Mouse (Mus musculus) brown adipose tissue, adult 24 weeks (tissue): ENCODE results near the gene Tmem14a. TPM values are rescaled to one million over a fixed set of nuclear protein-coding genes. Genes with fewer than 3 reads are reported as not detected.
A peak's percentile ranks its signal among the peaks of the same experiment; 100 is the strongest.
"Not testable (repeated sequence)": the region's sequence is repeated elsewhere in the genome, so short reads cannot be mapped to it uniquely, and the experiment has no call there.

Experiments used
- H3K27ac ChIP-seq: fragments of 200-500 bp; replicated peaks from 2 replicates; pipeline ENCODE4 v1.5.1; 2012; ENCODE audit warnings: low read depth, mild to moderate bottlenecking, low read length
- H3K4me1 ChIP-seq: fragments of 200-500 bp; 2 replicates; pipeline ENCODE4 v1.6.1; 2012; ENCODE audit warnings: low read length, mixed read lengths; ENCODE audit not compliant: control insufficient read depth, insufficient read depth, insufficient read length
- H3K4me3 ChIP-seq: fragments of 200-500 bp; 2 replicates; pipeline ENCODE4 v1.5.1; 2012; ENCODE audit warnings: low read depth, mild to moderate bottlenecking, low read length, moderate library complexity; ENCODE audit not compliant: insufficient read depth
- polyA plus RNA-seq: library from polyadenylated mRNA; stranded (reverse); fragments of >200 nt; gene quantifications from 2 replicates; pipeline ENCODE4 v1.2.4, GENCODE M21; 2012; ENCODE audit not compliant: missing spikeins, insufficient read depth, insufficient read length

Gene Tmem14a
- polyA plus RNA-seq, result 4.6 and 6.3 TPM in 2 replicates

GRCm38 (mm10) chr1:21218489-21218919, at the start of gene Tmem14a:
Gene Tmem14a, plus strand, starts transcription at chr1:21218575.
- Histone ChIP-seq H3K4me1 (peaks cover 2% of the 10 kb centered on the region; the same call in 1 of the 2 replicates), H3K4me3 (peak within 1 kb of the TSS; percentile 93), H3K27ac (peak within 1 kb of the TSS; percentile 85)

- Histone ChIP-seq H3K4me3 (no peak overlapping the region), H3K27ac (no peak overlapping the region), H3K4me1 (no peaks in the 10 kb centered on the region)
Measured at GRCm38 (mm10) chr1:21185196-21185595, 33.2 kb upstream of the Tmem14a start.

GRCm38 (mm10) chr1:21206241-21206640, 12.1 kb upstream of the Tmem14a start:
- Histone ChIP-seq H3K27ac (no peak overlapping the region), H3K4me3 (no peak overlapping the region), H3K4me1 (no peaks in the 10 kb centered on the region)

- not testable (repeated sequence) for H3K4me1 ChIP-seq, H3K4me3 ChIP-seq
Measured at GRCm38 (mm10) chr1:21213537-21213936, 4.8 kb upstream of the Tmem14a start.

GRCm38 (mm10) chr1:21213991-21214692, 4.2 kb upstream of the Tmem14a start:
- H3K4me3 ChIP-seq, H3K4me1 ChIP-seq, H3K27ac ChIP-seq: not testable (repeated sequence)

More at GRCm38 (mm10) chr1:21213537-21213936, 4.8 kb upstream of the Tmem14a start:
- H3K27ac ChIP-seq, result not testable (repeated sequence)

GRCm38 (mm10) chr1:21227756-21228395, 9.5 kb downstream of the Tmem14a start:
- H3K27ac ChIP-seq, result no peak overlapping the region

GRCm38 (mm10) chr1:21228740-21229722, 10.7 kb downstream of the Tmem14a start:
- not testable (repeated sequence) for H3K4me1 ChIP-seq, H3K27ac ChIP-seq, H3K4me3 ChIP-seq

More at GRCm38 (mm10) chr1:21227756-21228395, 9.5 kb downstream of the Tmem14a start:
- Histone ChIP-seq H3K4me3 (no peak overlapping the region), H3K4me1 (no peaks in the 10 kb centered on the region)

GRCm38 (mm10) chr1:21230376-21230775, 12.0 kb downstream of the Tmem14a start:
- Histone ChIP-seq H3K4me3 (no peak overlapping the region), H3K4me1 (no peaks in the 10 kb centered on the region), H3K27ac (no peak overlapping the region)

- Histone ChIP-seq H3K4me3 (no peak overlapping the region), H3K27ac (no peak overlapping the region), H3K4me1 (no peaks in the 10 kb centered on the region)
Measured at GRCm38 (mm10) chr1:21231744-21232464, 13.5 kb downstream of the Tmem14a start.

GRCm38 (mm10) chr1:21232516-21232915, 14.1 kb downstream of the Tmem14a start:
- Histone ChIP-seq H3K4me1 (no peaks in the 10 kb centered on the region), H3K27ac (no peak overlapping the region), H3K4me3 (no peak overlapping the region)

GRCm38 (mm10) chr1:21235359-21235758, 17.0 kb downstream of the Tmem14a start:
- Histone ChIP-seq H3K27ac (no peak overlapping the region), H3K4me3 (no peak overlapping the region), H3K4me1 (no peaks in the 10 kb centered on the region)

- H3K27ac ChIP-seq, result no peak within 1 kb of the TSS
- H3K4me3 ChIP-seq, result no peak within 1 kb of the TSS
- H3K4me1 ChIP-seq, result no peaks in the 10 kb centered on the region
Measured at GRCm38 (mm10) chr1:21239911-21240898, 21.8 kb downstream of the Tmem14a start, which contains the start of gene Gsta3. Gene Gsta3, plus strand, starts transcription at chr1:21240589.

- Histone ChIP-seq H3K27ac (no peak overlapping the region), H3K4me1 (no peaks in the 10 kb centered on the region), H3K4me3 (no peak overlapping the region)
Measured at GRCm38 (mm10) chr1:21241096-21241495, 22.7 kb downstream of the Tmem14a start.
